Mouse (Mus musculus) MEL (cell line): ENCODE data around the gene Fam124a. TPM values are rescaled to one million over a fixed set of nuclear protein-coding genes. Genes with fewer than 3 reads are reported as not detected.

Experiments used
- DNase-seq: peaks from one replicate; pipeline ENCODE4 v3.0.0; 2011; ENCODE audit warnings: low read depth, low spot score
- H3K27ac ChIP-seq: 2 replicates; pipeline ENCODE4 v1.5.1; 2012; ENCODE audit warnings: low read depth, mild to moderate bottlenecking, control low read depth, low read length, moderate library complexity; ENCODE audit not compliant: control insufficient read depth
- H3K27me3 ChIP-seq, 2 experiments: fragments of 150-350 bp in 1 of 2; sonication (generic) in 1 of 2; 2 replicates each; pipeline ENCODE4 v1.6.1; 2012; ENCODE audit warnings: low read length in 2 of 2, mild to moderate bottlenecking in 2 of 2, improper control_type of control experiment in 1 of 2, moderate library complexity in 1 of 2; ENCODE audit not compliant: insufficient read depth in 2 of 2, control insufficient read depth in 1 of 2
- H3K36me3 ChIP-seq, 2 experiments: 2 replicates each; pipeline ENCODE4 v1.6.1; 2012 to 2014; ENCODE audit warnings: low read length in 2 of 2, improper control_type of control experiment in 1 of 2, inconsistent platforms in 1 of 2, mild to moderate bottlenecking in 1 of 2; ENCODE audit not compliant: insufficient read depth in 2 of 2, control insufficient read depth in 1 of 2
- H3K4me1 ChIP-seq, 2 experiments: fragments of 150-350 bp in 1 of 2; sonication (generic) in 1 of 2; 2 replicates each; pipeline ENCODE4 v1.6.1; 2012; ENCODE audit warnings: low read length in 2 of 2, improper control_type of control experiment in 1 of 2, mild to moderate bottlenecking in 1 of 2; ENCODE audit not compliant: insufficient read depth in 2 of 2, control insufficient read depth in 1 of 2
- H3K4me3 ChIP-seq, 2 experiments: fragments of 150-350 bp in 1 of 2; sonication (generic) in 1 of 2; 2 replicates each; pipeline ENCODE4 v1.5.1; 2012; ENCODE audit warnings: low read depth in 2 of 2, low read length in 2 of 2, mild to moderate bottlenecking in 2 of 2, moderate library complexity in 2 of 2, control low read depth in 1 of 2, improper control_type of control experiment in 1 of 2; ENCODE audit not compliant: control insufficient read depth in 1 of 2, insufficient read depth in 1 of 2
- H3K79me2 ChIP-seq: 2 replicates; pipeline ENCODE4 v1.6.1; 2012; ENCODE audit warnings: mild to moderate bottlenecking, low read length, moderate library complexity; ENCODE audit not compliant: control insufficient read depth, poor library complexity, insufficient read depth
- H3K9ac ChIP-seq: 2 replicates; pipeline ENCODE4 v1.6.1; 2012; ENCODE audit warnings: low read depth, mild to moderate bottlenecking, control low read depth, low read length, moderate library complexity; ENCODE audit not compliant: control insufficient read depth, poor library complexity, severe bottlenecking
- H3K9me3 ChIP-seq: fragments of 150-350 bp; sonication (generic); replicated peaks from 2 replicates; pipeline ENCODE4 v1.6.1; 2012; ENCODE audit warnings: mild to moderate bottlenecking, low read length, improper control_type of control experiment, moderate library complexity; ENCODE audit not compliant: insufficient read depth
- BHLHE40 ChIP-seq: IDR thresholded peaks from 2 replicates; pipeline ENCODE4 v1.6.1; 2012; ENCODE audit warnings: low read depth, mild to moderate bottlenecking, inconsistent platforms, low read length, improper control_type of control experiment, borderline replicate concordance
- CHD2 ChIP-seq: IDR thresholded peaks from 2 replicates; pipeline ENCODE4 v1.6.1; 2011; ENCODE audit warnings: low read length, improper control_type of control experiment
- CTCF ChIP-seq, 3 experiments: IDR thresholded peaks in 2 of 3; conservative IDR thresholded peaks in 1 of 3; 2 replicates each; pipeline ENCODE4 v1.5.1; 2011 to 2012; ENCODE audit warnings: low read length in 3 of 3, low read depth in 2 of 3, mild to moderate bottlenecking in 2 of 3, improper control_type of control experiment in 1 of 3, inconsistent platforms in 1 of 3, mixed read lengths in 1 of 3, moderate library complexity in 1 of 3; ENCODE audit not compliant: control insufficient read depth in 1 of 3, insufficient read depth in 1 of 3, poor library complexity in 1 of 3, severe bottlenecking in 1 of 3
- E2F4 ChIP-seq: IDR thresholded peaks from 2 replicates; pipeline ENCODE4 v1.6.1; 2011; ENCODE audit warnings: low read depth, low read length, improper control_type of control experiment, borderline replicate concordance
- ETS1 ChIP-seq: IDR thresholded peaks from 2 replicates; pipeline ENCODE4 v1.6.1; 2012; ENCODE audit warnings: low read depth, mild to moderate bottlenecking, inconsistent platforms, low read length, improper control_type of control experiment, moderate library complexity
- GATA1 ChIP-seq: IDR thresholded peaks from 2 replicates; pipeline ENCODE4 v1.6.1; 2011; ENCODE audit warnings: low read depth, low read length, improper control_type of control experiment
- HCFC1 ChIP-seq: IDR thresholded peaks from 2 replicates; pipeline ENCODE4 v1.6.1; 2012; ENCODE audit warnings: low read depth, mild to moderate bottlenecking, inconsistent platforms, low read length, improper control_type of control experiment, moderate library complexity
- MAFK ChIP-seq: IDR thresholded peaks from 2 replicates; pipeline ENCODE4 v1.6.1; 2011; ENCODE audit warnings: low read depth, mild to moderate bottlenecking, low read length, improper control_type of control experiment, borderline replicate concordance
- MEF2A ChIP-seq: IDR thresholded peaks from 2 replicates; pipeline ENCODE4 v1.6.1; 2014; ENCODE audit warnings: low read depth, mild to moderate bottlenecking, inconsistent platforms, low read length, improper control_type of control experiment; ENCODE audit not compliant: poor library complexity, insufficient replicate concordance, severe bottlenecking; ENCODE audit errors: extremely low read depth
- MYB ChIP-seq: IDR thresholded peaks from 2 replicates; pipeline ENCODE4 v1.6.1; 2011; ENCODE audit warnings: mild to moderate bottlenecking, low read depth, low read length, improper control_type of control experiment
- MYC ChIP-seq: IDR thresholded peaks from 2 replicates; pipeline ENCODE4 v1.6.1; 2011; ENCODE audit warnings: low read depth, mild to moderate bottlenecking, low read length, improper control_type of control experiment, moderate library complexity
- NELFE ChIP-seq: IDR thresholded peaks from 2 replicates; pipeline ENCODE4 v1.6.1; 2011; ENCODE audit warnings: low read depth, low read length, improper control_type of control experiment
- NRF1 ChIP-seq: IDR thresholded peaks from 2 replicates; pipeline ENCODE4 v1.6.1; 2014; ENCODE audit warnings: low read depth, mild to moderate bottlenecking, inconsistent platforms, low read length, improper control_type of control experiment, moderate library complexity; ENCODE audit not compliant: poor library complexity, insufficient read depth, severe bottlenecking
- POLR2A ChIP-seq, 2 experiments: IDR thresholded peaks; 2 replicates each; pipeline ENCODE4 v1.6.1; 2011 to 2012; ENCODE audit warnings: low read length in 2 of 2, mild to moderate bottlenecking in 2 of 2, control low read depth in 1 of 2, improper control_type of control experiment in 1 of 2, low read depth in 1 of 2, moderate library complexity in 1 of 2; ENCODE audit not compliant: control insufficient read depth in 1 of 2, insufficient read depth in 1 of 2, poor library complexity in 1 of 2
- POLR2AphosphoS2 ChIP-seq: IDR thresholded peaks from 2 replicates; pipeline ENCODE4 v1.6.1; 2011; ENCODE audit warnings: low read length, improper control_type of control experiment
- RAD21 ChIP-seq: IDR thresholded peaks from 2 replicates; pipeline ENCODE4 v1.6.1; 2011; ENCODE audit warnings: mild to moderate bottlenecking, low read depth, low read length, improper control_type of control experiment
- RCOR1 ChIP-seq: IDR thresholded peaks from 2 replicates; pipeline ENCODE4 v1.6.1; 2012; ENCODE audit warnings: low read depth, mild to moderate bottlenecking, inconsistent platforms, low read length, improper control_type of control experiment
- SIN3A ChIP-seq: IDR thresholded peaks from 2 replicates; pipeline ENCODE4 v1.6.1; 2012; ENCODE audit warnings: low read length, improper control_type of control experiment, inconsistent platforms
- TAL1 ChIP-seq: IDR thresholded peaks from 2 replicates; pipeline ENCODE4 v1.6.1; 2012; ENCODE audit warnings: mild to moderate bottlenecking, inconsistent platforms, low read length, moderate library complexity, mixed read lengths
- TBP ChIP-seq: IDR thresholded peaks from 2 replicates; pipeline ENCODE4 v1.8.0; 2011; ENCODE audit warnings: low read depth, low read length, improper control_type of control experiment
- UBTF ChIP-seq: IDR thresholded peaks from 2 replicates; pipeline ENCODE4 v1.6.1; 2012; ENCODE audit warnings: low read depth, mild to moderate bottlenecking, inconsistent platforms, low read length, improper control_type of control experiment, moderate library complexity, borderline replicate concordance; ENCODE audit not compliant: insufficient read depth
- USF1 ChIP-seq: IDR thresholded peaks from 2 replicates; pipeline ENCODE4 v1.6.1; 2014; ENCODE audit warnings: low read depth, mild to moderate bottlenecking, inconsistent platforms, low read length, improper control_type of control experiment, moderate library complexity
- ZMIZ1 ChIP-seq: IDR thresholded peaks from 2 replicates; pipeline ENCODE4 v1.6.1; 2012; ENCODE audit warnings: low read depth, mild to moderate bottlenecking, inconsistent platforms, low read length, improper control_type of control experiment, moderate library complexity
- polyA plus RNA-seq, 2 experiments: library from polyadenylated mRNA; stranded (reverse) in 1 of 2; unstranded in 1 of 2; fragments of >175 nt in 1 of 2; fragments of >200 nt in 1 of 2; gene quantifications; 2 replicates each; pipeline versions ENCODE4 v1.2.1 to v1.2.4; 2012; ENCODE audit warnings: low replicate concordance in 2 of 2, low read depth in 1 of 2; ENCODE audit not compliant: insufficient read length in 2 of 2, insufficient read depth in 1 of 2, missing spikeins in 1 of 2
- total RNA-seq: library from RNA; depleted of rRNA; stranded (reverse); fragments of 300-350 nt; gene quantifications from 2 replicates; pipeline ENCODE4 v1.2.3, GENCODE M21; 2012

Gene Fam124a
- total and polyA plus RNA-seq, 3 experiments: not detected

- H3K9ac ChIP-seq: no peak overlapping the region
- no peak overlapping the region for H3K4me3 ChIP-seq
- TF ChIP-seq BHLHE40: no peak
- TF ChIP-seq USF1: no peak
- no peak for TF ChIP-seq MEF2A
- TF ChIP-seq GATA1: no peak
- no peak for TF ChIP-seq HCFC1
- no peak for TF ChIP-seq MAFK
- TF ChIP-seq NELFE: no peak
- no peak for TF ChIP-seq POLR2A (IDR thresholded peaks at IDR 0.05; ENCODE audit: control insufficient read depth in 1 of 2, insufficient read depth in 1 of 2, low read depth in 1 of 2, low read length in 2 of 2, poor library complexity in 1 of 2)
- TF ChIP-seq ZMIZ1: no peak
- TF ChIP-seq TAL1: no peak
- no peak for TF ChIP-seq MYB
- TF ChIP-seq MYC: no peak
- no peak for TF ChIP-seq CTCF (IDR thresholded peaks at IDR 0.05 in 2 of 3, conservative IDR thresholded peaks at IDR 0.05 in 1 of 3; ENCODE audit: control insufficient read depth in 1 of 3, insufficient read depth in 1 of 3, low read depth in 2 of 3, low read length in 3 of 3, poor library complexity in 1 of 3, severe bottlenecking in 1 of 3)
- no peak for TF ChIP-seq ETS1
- TF ChIP-seq NRF1: no peak
- no peak for TF ChIP-seq POLR2AphosphoS2
- TF ChIP-seq UBTF: no peak
- no peak for TF ChIP-seq RAD21
- no peak for TF ChIP-seq RCOR1
- H3K36me3 ChIP-seq: no peaks in the 10 kb centered on the region
- no peak overlapping the region for H3K27ac ChIP-seq
- no peak for DNase-seq
- H3K27me3 ChIP-seq: no peaks in the 10 kb centered on the region
- H3K9me3 ChIP-seq: no peaks in the 10 kb centered on the region
- H3K79me2 ChIP-seq: no peaks in the 10 kb centered on the region
- no peaks in the 10 kb centered on the region for H3K4me1 ChIP-seq
Observed at GRCm38 (mm10) chr14:62637436-62638344, 82.2 kb downstream of the Fam124a start.

- no peak for DNase-seq
- no peak overlapping the region for H3K9ac ChIP-seq
- H3K27me3 ChIP-seq: no peaks in the 10 kb centered on the region
- no peaks in the 10 kb centered on the region for H3K4me1 ChIP-seq
- TF ChIP-seq E2F4 (no peak), SIN3A (no peak), CHD2 (no peak), TBP (no peak), MYB (no peak), MYC (no peak), RAD21 (no peak), MAFK (no peak), USF1 (no peak), UBTF (no peak), POLR2AphosphoS2 (no peak)
- H3K4me3 ChIP-seq: no peak overlapping the region
- no peaks in the 10 kb centered on the region for H3K79me2 ChIP-seq
- no peak overlapping the region for H3K27ac ChIP-seq
- H3K9me3 ChIP-seq: no peaks in the 10 kb centered on the region
- no peaks in the 10 kb centered on the region for H3K36me3 ChIP-seq
Observed at GRCm38 (mm10) chr14:62638345-62638702, 82.8 kb downstream of the Fam124a start.
